Mouse (Mus musculus) kidney, postnatal 0 days (tissue): ENCODE results near the gene Prune2. TPM values are rescaled to one million over a fixed set of nuclear protein-coding genes. Genes with fewer than 3 reads are reported as not detected.
A peak's percentile ranks its signal among the peaks of the same experiment; 100 is the strongest.

Experiments
- ATAC-seq: fragments of 200-750 bp; cut with Nextera tagmentation; replicated peaks from 2 replicates; pipeline ENCODE4 v1.8.0; 2017; ENCODE audit warnings: low read depth, moderate number of reproducible peaks, moderate TSS enrichment, moderate library complexity; ENCODE audit not compliant: low FRiP score
- DNase-seq: peaks from one replicate; pipeline ENCODE4 v3.0.0-alpha.2; 2016; ENCODE audit warnings: low spot score
- H3K27ac ChIP-seq: fragments of 300-500 bp; sonication (generic); 2 replicates; pipeline ENCODE4 v1.5.1; 2014; ENCODE audit warnings: mild to moderate bottlenecking
- H3K27me3 ChIP-seq: fragments of 300-500 bp; sonication (generic); 2 replicates; pipeline ENCODE4 v1.6.1; 2014; ENCODE audit warnings: low read length, mixed read lengths; ENCODE audit not compliant: insufficient read depth
- H3K36me3 ChIP-seq: fragments of 300-500 bp; sonication (generic); 2 replicates; pipeline ENCODE4 v1.6.1; 2014; ENCODE audit warnings: low read length, mixed read lengths; ENCODE audit not compliant: insufficient read depth
- H3K4me1 ChIP-seq: fragments of 300-500 bp; sonication (generic); replicated peaks from 2 replicates; pipeline ENCODE4 v1.6.1; 2014; ENCODE audit warnings: antibody characterized with exemption, low read length, mixed read lengths; ENCODE audit not compliant: insufficient read depth
- H3K4me2 ChIP-seq: fragments of 300-500 bp; sonication (generic); 2 replicates; pipeline ENCODE4 v1.6.1; 2014; ENCODE audit warnings: mild to moderate bottlenecking, low read length, moderate library complexity, mixed read lengths
- H3K4me3 ChIP-seq: fragments of 300-500 bp; sonication (generic); replicated peaks from 2 replicates; pipeline ENCODE4 v1.5.1; 2014; ENCODE audit warnings: low read depth, low read length
- H3K9ac ChIP-seq: fragments of 300-500 bp; sonication (generic); 2 replicates; pipeline ENCODE4 v1.6.1; 2014; ENCODE audit warnings: low read depth, low read length
- H3K9me3 ChIP-seq: fragments of 300-500 bp; sonication (generic); replicated peaks from 2 replicates; pipeline ENCODE4 v1.6.1; 2016; ENCODE audit warnings: low read length, inconsistent platforms, mixed read lengths
- CTCF ChIP-seq: IDR thresholded peaks from 2 replicates; pipeline ENCODE4 v1.5.1; 2016; ENCODE audit warnings: antibody characterized with exemption, low read depth, mild to moderate bottlenecking, moderate library complexity
- WGBS: fragments of 180-500 bp; shearing (Covaris S2); extraction: QIAGEN DNeasy Blood & Tissue Kit; methylation state at CpG from one replicate; pipeline ENCODE4 v1.1.7; 2014; 5-methylcytosine and 5-hydroxymethylcytosine counted together
- polyA plus RNA-seq: library from polyadenylated mRNA; unstranded; fragments of >200 nt; fragmentation: Nextera tagmentation; extraction: Ambion mirVana; gene quantifications from 2 replicates; pipeline ENCODE4 v1.2.1, GENCODE M21; 2015

Gene Prune2
- polyA plus RNA-seq, 1 experiment from 2014 or later = 1.1 TPM

- H3K27ac ChIP-seq = no peak overlapping the region
- no peak overlapping the region for H3K4me2 ChIP-seq
- no peaks in the 10 kb centered on the region for H3K4me1 ChIP-seq
- no peak overlapping the region for H3K4me3 ChIP-seq
- no peak overlapping the region for H3K9ac ChIP-seq
- H3K9me3 ChIP-seq = no peaks in the 10 kb centered on the region
- H3K36me3 ChIP-seq = no peaks in the 10 kb centered on the region
- 67% methylated on average over 5 of the region's 5 CpGs for WGBS
- H3K27me3 ChIP-seq = no peaks in the 10 kb centered on the region
- ATAC-seq = no peak
- DNase-seq = no peak
- TF ChIP-seq CTCF = no peak
Measured at GRCm38 (mm10) chr19:17060106-17060505, 104.2 kb downstream of the Prune2 start.

DNA sequence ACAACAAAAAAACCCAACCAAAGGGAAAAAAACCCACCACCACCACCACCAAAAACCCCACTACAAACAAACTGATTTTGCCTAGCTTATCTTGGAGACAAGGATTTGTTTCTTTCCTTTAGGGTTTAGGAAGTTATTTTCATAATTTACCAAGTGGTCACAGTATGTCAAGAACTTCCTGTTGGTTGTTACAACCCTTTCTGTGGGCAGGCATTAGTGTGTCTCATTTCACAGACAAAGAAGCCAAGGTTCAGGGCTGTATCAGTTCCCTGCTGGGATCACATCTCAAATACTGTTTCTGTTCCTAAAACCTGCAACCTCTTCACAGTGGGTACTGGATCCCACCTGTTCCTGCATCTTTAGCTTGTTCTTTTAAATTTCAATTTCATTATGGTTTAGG, 108.5 kb downstream of the Prune2 start:
- no peak for TF ChIP-seq CTCF
- H3K27me3 ChIP-seq = no peaks in the 10 kb centered on the region
- H3K27ac ChIP-seq = no peak overlapping the region
- H3K9me3 ChIP-seq = no peaks in the 10 kb centered on the region
- no peak overlapping the region for H3K9ac ChIP-seq
- DNase-seq (no peak), ATAC-seq (no peak)
- no peaks in the 10 kb centered on the region for H3K4me1 ChIP-seq
- no peak overlapping the region for H3K4me2 ChIP-seq
- no peaks in the 10 kb centered on the region for H3K36me3 ChIP-seq
- no peak overlapping the region for H3K4me3 ChIP-seq

DNA sequence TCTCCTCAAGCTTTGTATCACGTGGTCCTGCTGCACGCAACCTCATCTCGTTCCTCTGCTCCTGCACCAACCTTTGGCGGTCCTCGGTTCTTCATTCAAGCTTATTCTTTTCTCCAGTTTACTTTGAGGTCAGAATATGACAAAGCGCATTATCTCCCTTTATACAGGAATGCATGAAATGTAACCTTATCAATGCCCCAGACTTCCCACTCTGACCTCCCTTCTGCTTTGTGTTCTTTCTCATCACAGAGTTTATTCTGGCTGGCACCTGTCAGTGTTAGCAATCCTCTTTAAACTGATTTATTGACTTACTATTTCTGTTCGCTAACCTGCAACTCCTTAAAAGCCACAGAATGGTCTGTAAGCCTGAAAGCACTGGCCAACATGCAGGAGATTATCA, 113.1 kb downstream of the Prune2 start:
- DNase-seq = no peak
- Histone ChIP-seq H3K4me1 (no peaks in the 10 kb centered on the region), H3K4me3 (no peak overlapping the region), H3K4me2 (no peak overlapping the region), H3K9me3 (no peaks in the 10 kb centered on the region), H3K36me3 (no peaks in the 10 kb centered on the region), H3K27me3 (no peaks in the 10 kb centered on the region), H3K9ac (no peak overlapping the region), H3K27ac (no peak overlapping the region)
- WGBS = 89% methylated on average over 7 of the region's 7 CpGs
- TF ChIP-seq CTCF = no peak
- no peak for ATAC-seq

DNA sequence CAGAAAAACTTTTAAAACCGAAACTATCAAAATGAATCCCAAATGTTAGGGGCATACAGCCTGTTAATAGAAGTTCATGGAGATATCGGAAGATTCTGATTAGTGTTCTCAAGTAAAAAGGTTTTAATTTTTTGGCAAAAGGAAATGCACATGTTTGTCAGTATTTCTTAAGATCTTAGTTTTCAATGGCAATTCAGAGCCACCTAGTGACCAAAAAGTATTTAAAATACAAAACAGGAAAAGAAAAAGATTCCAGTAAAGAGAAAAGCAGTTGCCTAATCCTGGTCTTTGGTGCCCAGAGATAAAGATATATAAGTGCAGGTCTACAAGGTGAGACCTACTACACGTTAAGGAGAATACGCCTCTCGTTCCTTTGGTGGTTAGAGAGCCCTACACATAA, 115.3 kb downstream of the Prune2 start:
- Histone ChIP-seq H3K4me1 (no peaks in the 10 kb centered on the region), H3K36me3 (no peaks in the 10 kb centered on the region), H3K27ac (no peak overlapping the region), H3K27me3 (no peaks in the 10 kb centered on the region), H3K9ac (no peak overlapping the region), H3K4me3 (no peak overlapping the region), H3K9me3 (no peaks in the 10 kb centered on the region), H3K4me2 (no peak overlapping the region)
- TF ChIP-seq CTCF = peak; percentile 24; the same call in 1 of the 2 replicates
- ATAC-seq = no peak
- peak; percentile 14 for DNase-seq
- WGBS = 83% methylated on average over 5 of the region's 5 CpGs

DNA sequence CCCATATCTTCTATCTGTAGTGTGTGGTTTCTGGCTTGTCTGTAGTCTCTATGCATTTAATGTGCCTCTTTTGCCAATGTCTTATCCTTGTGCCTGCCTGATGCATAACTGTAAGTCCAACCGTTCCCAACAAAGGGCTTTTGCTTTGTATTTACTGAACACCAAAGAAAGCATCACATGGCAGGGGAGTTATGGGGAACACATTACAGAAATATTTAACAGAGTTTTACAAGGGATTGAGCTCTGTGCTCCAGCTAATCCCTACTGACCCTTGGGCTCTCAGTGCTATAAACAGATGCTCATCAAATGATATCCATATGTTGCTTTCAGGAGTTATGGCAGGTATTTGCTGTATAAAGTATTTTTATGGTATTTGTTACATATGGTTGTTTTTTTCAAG, 116.3 kb downstream of the Prune2 start:
- DNase-seq (no peak), ATAC-seq (no peak)
- Histone ChIP-seq H3K27me3 (no peaks in the 10 kb centered on the region), H3K9me3 (no peaks in the 10 kb centered on the region), H3K36me3 (no peaks in the 10 kb centered on the region), H3K9ac (no peak overlapping the region), H3K4me2 (no peak overlapping the region), H3K4me3 (no peak overlapping the region), H3K27ac (no peak overlapping the region), H3K4me1 (no peaks in the 10 kb centered on the region)
- WGBS = 89% methylated on average over 1 of the region's 1 CpGs
- no peak for TF ChIP-seq CTCF

GRCm38 (mm10) chr19:17078643-17079316, 122.9 kb downstream of the Prune2 start:
- DNase-seq (peak; percentile 22), ATAC-seq (peak; percentile 63; the same call in 1 of the 2 replicates)
- Histone ChIP-seq H3K4me1 (no peaks in the 10 kb centered on the region), H3K4me2 (no peak overlapping the region), H3K9ac (no peak overlapping the region), H3K27ac (no peak overlapping the region), H3K9me3 (no peaks in the 10 kb centered on the region), H3K4me3 (no peak overlapping the region), H3K27me3 (no peaks in the 10 kb centered on the region), H3K36me3 (no peaks in the 10 kb centered on the region)
- TF ChIP-seq CTCF = no peak
- WGBS = 33% methylated on average over 8 of the region's 8 CpGs

DNA sequence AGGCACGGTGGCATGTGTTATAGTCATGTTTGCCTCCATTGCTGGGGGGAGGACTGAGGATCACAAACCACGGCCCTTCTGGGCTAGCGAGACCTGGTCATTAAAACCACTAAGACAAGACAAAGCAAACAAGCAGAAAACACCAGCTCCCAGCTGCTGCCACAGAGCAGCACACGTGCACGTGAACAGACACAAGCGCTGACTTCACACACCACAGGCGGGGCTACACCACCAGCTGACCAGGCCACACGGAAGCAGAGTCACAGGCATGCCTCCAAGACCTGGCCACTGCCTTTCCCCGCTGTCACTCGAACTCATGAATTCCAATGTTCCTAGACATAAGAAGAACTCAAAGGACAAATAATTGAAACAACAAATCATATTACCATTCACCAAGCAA, 125.5 kb downstream of the Prune2 start:
- no peak overlapping the region for H3K9ac ChIP-seq
- ATAC-seq (no peak), DNase-seq (no peak)
- H3K36me3 ChIP-seq = no peaks in the 10 kb centered on the region
- no peak overlapping the region for H3K4me2 ChIP-seq
- H3K4me3 ChIP-seq = no peak overlapping the region
- H3K27me3 ChIP-seq = no peaks in the 10 kb centered on the region
- H3K4me1 ChIP-seq = no peaks in the 10 kb centered on the region
- WGBS = 67% methylated on average over 10 of the region's 10 CpGs
- H3K27ac ChIP-seq = no peak overlapping the region
- TF ChIP-seq CTCF = no peak
- no peaks in the 10 kb centered on the region for H3K9me3 ChIP-seq
